Mouse (Mus musculus) limb, embryonic 10.5 days (tissue): Measurements from ENCODE around the gene Adamtsl3. TPM values are rescaled to one million over a fixed set of nuclear protein-coding genes. Genes with fewer than 3 reads are reported as not detected.
"Not testable (repeated sequence)": the region's sequence is repeated elsewhere in the genome, so short reads cannot be mapped to it uniquely, and the experiment has no call there.

Experiments
- DNase-seq: peaks from one replicate; pipeline ENCODE4 v3.0.0-alpha.2; 2017; ENCODE audit warnings: low spot score
- H3K27ac ChIP-seq: fragments of 300-500 bp; sonication (generic); 2 replicates; pipeline ENCODE4 v1.5.1; 2016; ENCODE audit warnings: mild to moderate bottlenecking
- H3K27me3 ChIP-seq: fragments of 300-500 bp; sonication (generic); 2 replicates; pipeline ENCODE4 v1.6.1; 2016; ENCODE audit warnings: low read depth, mild to moderate bottlenecking; ENCODE audit not compliant: poor library complexity, severe bottlenecking
- H3K36me3 ChIP-seq: fragments of 300-500 bp; sonication (generic); 2 replicates; pipeline ENCODE4 v1.6.1; 2016; ENCODE audit warnings: mild to moderate bottlenecking, moderate library complexity
- H3K4me1 ChIP-seq: fragments of 300-500 bp; sonication (generic); 2 replicates; pipeline ENCODE4 v1.6.1; 2016
- H3K4me3 ChIP-seq: fragments of 300-500 bp; sonication (generic); 2 replicates; pipeline ENCODE4 v1.5.1; 2016; ENCODE audit warnings: mild to moderate bottlenecking, moderate library complexity
- H3K9me3 ChIP-seq: fragments of 300-500 bp; sonication (generic); replicated peaks from 2 replicates; pipeline ENCODE4 v1.6.1; 2016; ENCODE audit warnings: mild to moderate bottlenecking
- WGBS: fragments of 180-500 bp; shearing (Covaris S2); methylation state at CpG from one replicate; pipeline ENCODE4 v1.1.7; 2016; 5-methylcytosine and 5-hydroxymethylcytosine counted together
- polyA plus RNA-seq: library from polyadenylated mRNA; unstranded; fragments of >200 nt; fragmentation: Nextera tagmentation; extraction: Ambion mirVana; gene quantifications from 2 replicates; pipeline ENCODE4 v1.2.1, GENCODE M21; 2016

Gene Adamtsl3
- polyA plus RNA-seq, 1 experiment from 2014 or later = 0.81 TPM

DNA sequence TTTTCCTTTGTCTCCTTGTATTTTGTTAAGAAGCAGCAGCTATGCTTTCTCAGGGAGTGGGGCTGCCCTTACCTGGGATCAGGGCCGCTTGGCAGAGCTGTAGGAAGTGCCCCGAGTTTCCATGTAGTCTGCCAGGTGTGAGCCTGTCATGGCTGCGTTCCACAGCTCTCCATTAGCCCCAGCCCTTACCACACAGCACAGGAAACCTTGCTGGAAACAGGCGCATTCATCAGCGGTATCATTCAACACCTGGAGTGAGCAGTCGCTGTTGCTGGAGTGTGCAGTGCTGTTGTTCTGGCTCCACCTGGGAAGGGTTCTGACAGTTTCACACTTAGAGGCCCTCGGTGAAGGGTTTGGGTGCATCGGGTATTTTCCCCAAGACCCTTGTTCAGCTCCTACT lies 62.1 kb downstream of the Adamtsl3 start:
- Histone ChIP-seq H3K9me3 (no peaks in the 10 kb centered on the region), H3K27ac (peak overlapping the region; percentile 43; the same call in 1 of the 2 replicates), H3K36me3 (no peaks in the 10 kb centered on the region), H3K4me1 (peaks cover 23% of the 10 kb centered on the region), H3K27me3 (no peaks in the 10 kb centered on the region), H3K4me3 (no peak overlapping the region)
- 81% methylated on average over 8 of the region's 8 CpGs for WGBS
- no peak for DNase-seq

DNA sequence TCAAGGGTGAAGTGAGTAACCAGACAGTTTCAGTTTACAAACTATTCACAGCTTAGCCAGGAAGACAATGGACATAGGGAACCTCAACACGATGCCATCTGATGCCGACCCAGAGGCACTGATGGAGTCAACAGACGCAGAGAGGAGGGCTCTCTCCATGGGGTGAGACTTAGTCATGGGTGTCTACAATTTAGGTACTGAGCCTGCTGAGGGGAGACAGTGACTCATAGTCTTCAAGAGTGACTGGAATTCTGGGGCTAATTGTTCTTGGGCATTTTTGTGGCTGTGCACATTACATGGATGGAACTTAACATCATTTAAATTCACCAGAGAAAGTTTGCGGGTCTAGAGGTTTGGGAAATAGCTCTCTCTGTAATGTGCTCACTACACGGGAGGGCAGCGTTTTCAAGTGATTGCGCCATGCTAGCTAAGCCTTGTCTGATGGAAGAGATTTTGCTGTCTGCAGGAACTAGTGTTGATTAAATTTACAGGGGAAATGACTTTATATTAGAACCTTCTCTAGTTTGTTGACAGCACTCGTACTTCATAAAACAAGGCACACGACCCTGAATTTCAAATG lies 70.1 kb downstream of the Adamtsl3 start:
- DNase-seq = no peak
- Histone ChIP-seq H3K27me3 (no peaks in the 10 kb centered on the region), H3K9me3 (no peaks in the 10 kb centered on the region), H3K4me1 (no peaks in the 10 kb centered on the region), H3K27ac (no peak overlapping the region), H3K4me3 (no peak overlapping the region), H3K36me3 (no peaks in the 10 kb centered on the region)
- 93% methylated on average over 9 of the region's 9 CpGs for WGBS

DNA sequence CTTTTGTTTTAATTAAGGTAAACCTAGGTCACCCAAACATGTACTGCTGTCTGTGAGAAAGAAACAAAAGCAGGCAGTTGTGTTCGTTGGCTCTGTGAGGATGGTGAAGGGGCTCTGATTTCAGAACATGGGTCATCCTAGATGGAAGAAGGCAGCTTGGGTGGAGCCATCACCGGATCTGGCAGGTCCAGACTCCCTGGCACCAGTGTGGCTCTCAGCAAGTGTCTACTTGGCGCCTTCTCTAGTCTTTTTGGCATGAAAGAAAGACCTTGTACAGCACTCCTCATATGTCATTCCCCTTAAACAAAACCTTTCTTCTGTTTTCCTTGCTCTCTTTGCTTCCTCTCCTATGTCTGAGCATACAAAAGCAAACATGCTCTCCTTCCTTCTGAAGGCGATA lies 75.5 kb downstream of the Adamtsl3 start:
- Histone ChIP-seq H3K4me3 (no peak overlapping the region), H3K36me3 (no peaks in the 10 kb centered on the region), H3K9me3 (no peaks in the 10 kb centered on the region), H3K4me1 (no peaks in the 10 kb centered on the region), H3K27ac (no peak overlapping the region), H3K27me3 (no peaks in the 10 kb centered on the region)
- DNase-seq = no peak
- 67% methylated on average over 4 of the region's 4 CpGs for WGBS

DNA sequence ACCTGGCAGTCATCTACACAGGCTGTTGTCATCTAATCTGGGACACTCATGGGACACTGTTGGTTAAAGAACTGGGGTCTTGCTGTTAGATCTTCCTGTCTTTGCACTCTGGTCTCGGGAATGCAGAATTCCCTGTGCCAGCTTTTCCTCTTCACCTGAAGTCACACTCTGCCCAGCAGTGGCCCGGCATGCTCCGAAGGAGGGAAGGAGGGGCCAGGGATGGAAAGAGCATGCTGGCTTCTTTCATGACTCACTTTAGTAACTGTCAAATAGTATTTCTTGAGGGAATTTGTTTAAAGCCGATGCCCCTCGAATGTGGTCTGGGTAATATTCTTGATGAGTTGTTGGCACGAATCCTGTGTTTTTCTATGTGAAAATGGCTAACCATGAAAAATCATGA lies 81.2 kb downstream of the Adamtsl3 start:
- DNase-seq = no peak
- 79% methylated on average over 6 of the region's 6 CpGs for WGBS
- Histone ChIP-seq H3K9me3 (no peaks in the 10 kb centered on the region), H3K4me1 (peaks cover 16% of the 10 kb centered on the region), H3K4me3 (no peak overlapping the region), H3K27me3 (no peaks in the 10 kb centered on the region), H3K27ac (no peak overlapping the region), H3K36me3 (no peaks in the 10 kb centered on the region)

DNA sequence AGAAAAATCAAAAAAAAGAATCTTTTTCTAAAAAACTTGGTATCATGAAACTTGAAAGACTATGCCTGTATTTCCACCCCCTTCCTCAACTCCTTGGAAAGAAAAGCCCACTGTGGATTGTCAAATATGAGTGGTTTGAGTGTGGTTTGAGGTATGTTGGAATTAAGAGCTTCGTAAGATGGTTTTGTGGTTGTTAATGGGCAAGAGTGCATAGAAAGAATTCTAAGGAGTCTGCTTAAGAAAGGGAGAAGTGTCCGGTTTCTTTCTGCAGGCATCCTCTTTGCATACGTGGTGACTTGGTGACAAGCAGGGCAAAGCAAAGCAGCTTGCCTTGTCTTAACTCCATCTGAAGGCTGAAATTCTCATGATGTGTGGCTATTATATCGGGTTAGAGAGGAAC lies 81.6 kb downstream of the Adamtsl3 start:
- Histone ChIP-seq H3K27me3 (no peaks in the 10 kb centered on the region), H3K4me1 (peaks cover 20% of the 10 kb centered on the region), H3K9me3 (no peaks in the 10 kb centered on the region), H3K4me3 (no peak overlapping the region), H3K27ac (no peak overlapping the region), H3K36me3 (no peaks in the 10 kb centered on the region)
- WGBS = 89% methylated on average over 4 of the region's 4 CpGs
- DNase-seq = no peak

DNA sequence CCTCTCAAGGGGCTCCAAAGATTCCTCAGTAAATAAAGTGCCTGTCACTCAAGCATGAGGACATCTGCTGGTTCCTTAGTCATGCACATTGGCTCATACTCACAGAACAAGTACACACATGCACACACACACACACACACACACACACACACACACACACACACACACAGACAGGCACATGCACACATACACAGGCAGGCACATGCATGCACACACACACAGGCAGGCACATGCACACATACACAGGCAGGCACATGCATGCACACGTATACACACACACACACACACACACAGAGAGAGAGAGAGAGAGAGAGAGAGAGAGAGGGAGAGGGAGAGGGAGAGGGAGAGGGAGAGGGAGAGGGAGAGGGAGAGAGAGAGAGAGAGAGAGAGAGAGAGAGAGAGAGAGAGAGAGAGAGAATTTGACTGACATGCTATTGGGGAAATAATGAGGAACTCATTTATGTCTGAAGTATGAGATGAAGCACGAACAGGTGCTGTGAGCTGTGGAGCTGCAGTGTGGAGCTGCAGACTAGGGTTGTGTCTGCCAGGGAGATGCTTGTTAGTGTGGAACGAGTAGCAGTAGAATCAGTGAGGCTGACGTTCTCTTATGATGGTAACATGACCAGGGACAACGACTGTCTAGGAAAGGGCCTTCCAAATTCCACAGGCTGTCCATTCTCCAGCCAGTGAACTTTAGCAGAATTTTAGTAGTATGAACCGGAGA lies 85.0 kb downstream of the Adamtsl3 start:
- not testable (repeated sequence) for H3K9me3 ChIP-seq, DNase-seq, H3K27me3 ChIP-seq, H3K4me3 ChIP-seq, H3K36me3 ChIP-seq, H3K27ac ChIP-seq
- peaks cover 35% of the 10 kb centered on the region for H3K4me1 ChIP-seq
- WGBS = 82% methylated on average over 6 of the region's 6 CpGs

DNA sequence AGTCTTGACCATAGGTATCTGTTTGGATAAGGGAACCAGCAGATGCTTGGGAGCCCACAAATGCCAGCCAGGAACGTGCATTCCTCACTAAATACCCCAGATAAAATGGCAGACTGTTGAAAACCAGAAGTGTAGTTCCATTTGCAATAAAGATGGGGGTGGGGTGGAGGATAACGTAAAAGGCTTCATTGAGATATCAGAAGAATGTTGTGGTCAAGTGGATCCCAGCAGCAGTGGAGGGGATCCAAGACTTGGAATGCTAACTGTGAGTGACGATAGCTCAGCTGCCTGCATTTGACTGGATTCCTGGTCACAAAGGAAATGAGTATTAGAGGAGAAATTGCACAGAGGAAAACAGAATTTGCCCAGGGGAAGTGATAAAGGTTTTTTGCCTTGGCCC lies 87.1 kb downstream of the Adamtsl3 start:
- 69% methylated on average over 3 of the region's 3 CpGs for WGBS
- no peak for DNase-seq
- no peaks in the 10 kb centered on the region for H3K36me3 ChIP-seq
- no peak overlapping the region for H3K4me3 ChIP-seq
- H3K9me3 ChIP-seq = no peaks in the 10 kb centered on the region
- peaks cover 41% of the 10 kb centered on the region for H3K4me1 ChIP-seq
- H3K27ac ChIP-seq = no peak overlapping the region; the same call in 1 of the 2 replicates
- no peaks in the 10 kb centered on the region for H3K27me3 ChIP-seq

DNA sequence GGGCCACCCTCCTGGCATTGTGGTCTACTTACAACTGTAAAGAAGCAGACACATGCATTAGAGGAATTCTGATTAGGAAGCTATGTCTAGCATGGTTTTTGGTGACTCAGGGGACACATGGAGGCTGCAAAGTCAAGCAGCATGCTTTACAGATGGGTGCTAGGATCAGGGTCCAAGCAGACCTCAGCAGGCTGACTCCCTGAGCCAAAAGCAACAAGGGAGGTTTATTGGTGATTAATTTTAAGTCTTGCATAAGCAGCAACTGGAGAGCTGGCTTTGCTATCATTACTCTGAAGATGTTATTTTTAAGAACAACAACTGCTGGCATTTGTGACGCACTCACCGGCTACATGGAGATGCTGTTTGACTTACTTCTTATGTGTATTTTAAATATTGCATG lies 88.1 kb downstream of the Adamtsl3 start:
- Histone ChIP-seq H3K9me3 (no peaks in the 10 kb centered on the region), H3K4me3 (no peak overlapping the region), H3K4me1 (peaks cover 41% of the 10 kb centered on the region), H3K36me3 (no peaks in the 10 kb centered on the region), H3K27ac (no peak overlapping the region), H3K27me3 (no peaks in the 10 kb centered on the region)
- DNase-seq = no peak
- WGBS = 93% methylated on average over 2 of the region's 2 CpGs

DNA sequence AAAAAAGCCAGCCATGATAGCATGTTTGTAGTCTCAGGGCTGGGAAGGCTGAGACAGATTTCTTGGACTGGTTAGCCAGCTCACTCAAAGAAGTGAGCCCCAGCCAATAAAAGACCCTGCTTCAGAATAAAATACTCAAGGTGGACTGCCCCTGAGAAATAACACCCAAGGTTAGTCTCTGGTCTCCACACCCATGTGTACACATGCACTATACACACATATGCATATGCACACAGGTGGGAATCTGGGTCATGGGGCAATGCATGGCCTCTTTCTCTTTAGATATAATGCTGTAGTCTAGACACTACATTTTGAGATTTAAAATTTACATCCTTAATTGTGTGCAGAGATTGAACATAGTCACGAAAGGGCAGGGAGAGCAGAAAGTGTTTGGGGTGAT lies 88.8 kb downstream of the Adamtsl3 start:
- WGBS = 85% methylated on average over 1 of the region's 1 CpGs
- peaks cover 41% of the 10 kb centered on the region for H3K4me1 ChIP-seq
- no peaks in the 10 kb centered on the region for H3K36me3 ChIP-seq
- H3K27ac ChIP-seq = 0 out of 2 replicates have a peak overlapping the region, but pooled peaks have one; percentile 25
- no peak for DNase-seq
- H3K27me3 ChIP-seq = no peaks in the 10 kb centered on the region
- H3K4me3 ChIP-seq = no peak overlapping the region
- no peaks in the 10 kb centered on the region for H3K9me3 ChIP-seq

DNA sequence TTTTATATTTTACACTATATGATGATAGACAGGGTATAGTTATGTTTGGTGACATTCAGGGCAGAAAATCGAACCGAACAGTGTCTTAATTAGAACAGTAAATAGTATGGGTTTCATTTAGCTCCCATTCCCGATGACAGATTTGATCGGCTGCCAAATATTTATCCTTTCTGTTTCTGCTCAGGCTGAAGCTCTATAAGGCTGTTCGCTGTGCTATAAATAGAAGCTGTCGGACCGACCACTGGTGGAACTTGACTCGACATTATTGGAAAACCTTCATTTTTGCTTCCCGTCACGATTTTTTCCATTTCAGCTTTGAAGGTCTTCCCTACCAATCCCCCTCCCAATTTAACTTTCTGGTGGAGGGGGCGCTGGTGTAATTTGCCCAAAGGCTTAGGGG lies 89.9 kb downstream of the Adamtsl3 start:
- H3K9me3 ChIP-seq = no peaks in the 10 kb centered on the region
- H3K27ac ChIP-seq = no peak overlapping the region
- H3K4me3 ChIP-seq = no peak overlapping the region
- no peaks in the 10 kb centered on the region for H3K36me3 ChIP-seq
- no peak for DNase-seq
- no peaks in the 10 kb centered on the region for H3K27me3 ChIP-seq
- 72% methylated on average over 11 of the region's 11 CpGs for WGBS
- H3K4me1 ChIP-seq = peaks cover 37% of the 10 kb centered on the region

DNA sequence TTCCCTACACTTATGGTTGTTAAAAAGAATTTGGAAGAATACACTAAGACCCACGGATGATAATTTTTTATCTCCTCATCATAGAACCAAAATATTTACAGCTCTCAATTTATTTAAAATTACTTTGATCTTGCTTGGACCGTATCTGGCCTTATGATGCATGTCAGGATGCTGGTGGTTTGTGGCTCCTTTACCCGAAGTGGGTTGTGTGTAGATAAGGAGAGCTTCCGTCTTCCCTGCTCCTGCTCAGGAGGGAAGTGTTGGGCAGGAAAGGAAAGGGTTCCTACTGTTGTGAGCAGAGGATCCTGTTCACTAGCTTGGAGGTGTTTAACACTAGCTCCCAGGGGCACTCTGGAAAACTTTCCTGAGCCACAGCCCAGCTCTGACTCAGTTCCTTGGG lies 94.0 kb downstream of the Adamtsl3 start:
- H3K4me3 ChIP-seq = no peak overlapping the region
- H3K36me3 ChIP-seq = no peaks in the 10 kb centered on the region
- H3K27me3 ChIP-seq = no peaks in the 10 kb centered on the region
- no peak overlapping the region for H3K27ac ChIP-seq
- no peaks in the 10 kb centered on the region for H3K9me3 ChIP-seq
- no peak for DNase-seq
- 84% methylated on average over 4 of the region's 4 CpGs for WGBS
- peaks cover 11% of the 10 kb centered on the region for H3K4me1 ChIP-seq

DNA sequence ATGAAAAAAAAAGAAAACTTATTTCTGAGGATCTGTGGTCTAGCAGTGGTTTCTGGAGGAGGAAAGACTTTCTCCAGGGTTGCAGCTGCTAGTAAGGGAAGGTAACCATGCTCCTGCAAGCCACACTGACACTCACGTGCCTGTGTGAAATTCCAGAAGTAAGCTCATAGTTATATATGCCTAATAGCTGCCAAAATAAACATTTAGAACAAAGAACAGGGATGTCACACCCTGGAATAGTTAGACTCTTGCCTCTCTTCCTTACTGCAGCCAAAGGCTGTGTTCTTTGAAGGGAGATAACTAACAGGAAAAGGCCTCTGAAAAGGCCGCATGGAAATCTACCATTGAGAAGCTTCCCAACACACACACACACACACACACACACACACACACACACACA lies 96.1 kb downstream of the Adamtsl3 start:
- no peak overlapping the region for H3K4me3 ChIP-seq
- H3K27ac ChIP-seq = no peak overlapping the region
- 80% methylated on average over 2 of the region's 2 CpGs for WGBS
- no peaks in the 10 kb centered on the region for H3K27me3 ChIP-seq
- no peaks in the 10 kb centered on the region for H3K9me3 ChIP-seq
- H3K36me3 ChIP-seq = no peaks in the 10 kb centered on the region
- DNase-seq = no peak
- no peaks in the 10 kb centered on the region for H3K4me1 ChIP-seq

DNA sequence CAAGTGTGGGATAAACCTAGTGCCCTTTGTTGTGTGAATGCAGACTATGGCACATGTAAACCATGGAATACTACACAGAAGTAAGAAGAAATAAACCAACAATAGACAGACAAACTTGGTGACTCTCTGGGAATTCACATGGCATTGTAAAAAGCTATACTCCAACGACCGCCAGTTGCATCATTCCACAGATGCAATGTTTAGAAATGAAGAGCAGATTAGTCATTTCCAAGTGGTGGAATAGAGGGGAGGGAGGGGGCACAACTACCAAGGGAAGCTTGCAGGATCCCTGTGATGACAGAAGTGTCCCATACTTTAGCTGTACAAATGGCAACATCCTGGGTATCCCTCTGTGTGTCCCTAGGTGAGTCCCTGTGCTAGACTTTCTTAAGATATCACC lies 97.7 kb downstream of the Adamtsl3 start:
- Histone ChIP-seq H3K9me3 (no peaks in the 10 kb centered on the region), H3K27me3 (no peaks in the 10 kb centered on the region), H3K27ac (no peak overlapping the region), H3K4me3 (no peak overlapping the region), H3K4me1 (no peaks in the 10 kb centered on the region), H3K36me3 (no peaks in the 10 kb centered on the region)
- WGBS = 87% methylated on average over 2 of the region's 2 CpGs
- DNase-seq = no peak

DNA sequence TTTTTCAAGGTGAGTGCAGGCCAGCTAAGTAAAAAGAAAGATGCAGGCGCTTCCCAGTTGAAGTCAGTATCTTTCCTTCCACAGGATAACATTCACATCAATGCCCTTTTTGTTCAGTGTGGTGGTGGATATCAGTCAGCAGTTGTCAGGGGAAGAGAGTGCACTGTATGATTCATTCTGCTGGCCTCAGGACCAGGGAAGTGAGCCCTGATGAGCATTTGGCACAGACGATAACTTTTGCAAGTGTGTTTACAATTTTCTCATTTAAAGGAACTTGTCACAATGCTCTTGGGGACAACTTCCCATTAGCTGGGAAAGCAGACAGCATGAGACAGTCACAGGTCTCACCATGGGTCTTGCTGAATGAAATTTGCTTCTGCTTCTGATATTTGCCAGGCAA lies 122.9 kb downstream of the Adamtsl3 start:
- DNase-seq = no peak
- Histone ChIP-seq H3K36me3 (no peaks in the 10 kb centered on the region), H3K4me1 (no peaks in the 10 kb centered on the region), H3K9me3 (no peaks in the 10 kb centered on the region), H3K27me3 (no peaks in the 10 kb centered on the region), H3K27ac (no peak overlapping the region), H3K4me3 (no peak overlapping the region)
- WGBS = 77% methylated on average over 2 of the region's 2 CpGs
